Mouse (Mus musculus) embryo, embryonic 10.5 days (tissue): Measurements from ENCODE around the gene Tpm1.

Experiments used
- DNase-seq: peaks from one replicate; pipeline ENCODE4 v3.0.0-alpha.2; 2015; ENCODE audit warnings: low spot score

The Tpm1 gene

DNA sequence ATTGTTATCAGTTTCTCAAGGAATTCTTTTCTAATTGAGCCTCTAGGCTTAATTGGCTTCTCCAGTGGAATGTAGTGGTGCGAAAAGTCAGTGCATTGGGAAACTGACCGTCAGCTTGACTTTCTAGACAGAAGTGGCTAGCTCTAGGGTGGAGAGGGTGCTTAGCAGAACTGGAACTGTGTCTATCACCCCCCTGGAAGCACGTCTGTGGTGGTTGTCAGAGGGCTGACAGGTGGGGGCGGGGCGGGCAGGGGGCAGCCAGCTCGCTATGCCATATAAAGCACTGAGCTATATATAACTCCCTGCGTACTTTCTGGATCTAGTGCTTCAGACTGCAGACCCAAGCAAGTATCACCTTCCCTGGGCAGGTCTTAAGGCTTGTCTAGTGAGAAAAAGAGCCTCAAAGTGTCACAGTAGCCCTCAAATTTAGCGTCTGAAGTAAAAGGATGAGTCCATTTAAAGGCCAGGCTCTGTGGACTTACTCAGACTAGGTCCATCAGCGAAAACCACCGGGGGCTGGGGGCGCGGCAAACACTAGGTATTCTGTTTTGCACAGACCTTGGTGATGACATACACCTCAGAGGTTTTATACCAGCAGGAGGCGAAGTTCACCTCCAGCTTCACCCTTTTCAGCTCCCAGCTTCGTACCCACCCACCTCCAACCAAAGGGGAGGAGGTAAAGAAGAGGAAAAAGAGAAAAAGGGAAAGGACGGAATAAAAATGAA lies 2.2 kb downstream of the Tpm1 start:
- DNase-seq = peak; percentile 51

DNA sequence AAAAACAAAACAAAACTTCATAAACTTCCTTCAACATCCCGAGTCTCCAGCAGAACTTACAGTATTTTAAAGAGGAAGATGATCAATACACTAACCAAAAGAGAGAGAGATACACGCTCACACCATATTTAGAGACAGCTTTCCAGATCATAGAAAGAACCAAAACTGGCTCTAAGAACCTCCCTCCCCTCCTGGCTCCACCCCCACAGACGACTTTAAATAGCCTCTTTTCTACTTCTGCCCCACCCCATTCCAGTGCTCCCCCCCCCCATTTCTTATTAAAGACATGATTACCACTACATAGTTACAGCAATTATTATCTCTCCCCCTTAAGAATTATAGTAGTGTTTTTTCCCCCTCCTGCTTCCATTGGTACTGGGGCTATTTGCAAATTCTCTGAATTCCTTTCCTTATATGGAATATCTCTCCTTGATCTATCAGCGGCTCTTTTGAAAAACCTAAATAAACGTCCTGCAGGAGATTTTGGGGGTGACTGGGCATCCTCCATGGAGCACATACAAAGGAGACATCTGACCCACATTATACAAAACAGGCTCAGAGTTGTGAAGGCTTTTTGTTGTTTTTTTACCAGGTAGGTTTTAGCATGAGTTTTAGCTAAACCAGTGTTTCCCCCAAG lies 3.1 kb downstream of the Tpm1 start:
- peak; percentile 54 for DNase-seq

DNA sequence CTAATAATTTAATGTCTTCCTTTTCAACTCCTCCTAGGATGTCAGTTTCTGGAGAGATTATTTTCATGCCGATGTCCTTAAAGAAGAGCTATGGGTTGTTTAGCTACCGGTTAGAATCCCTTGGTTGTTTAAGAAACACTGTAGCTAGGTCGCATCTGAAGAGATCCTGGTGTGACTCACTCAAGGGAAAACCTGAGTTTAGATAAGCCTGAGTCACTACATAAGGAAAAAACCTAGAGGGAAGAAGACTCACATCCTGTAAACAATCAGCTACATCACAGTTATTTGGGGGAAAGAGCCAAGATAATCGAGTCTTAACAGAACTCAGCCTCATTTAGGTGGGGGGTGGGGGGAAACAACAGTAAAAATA lies 3.9 kb downstream of the Tpm1 start:
- DNase-seq = no peak

DNA sequence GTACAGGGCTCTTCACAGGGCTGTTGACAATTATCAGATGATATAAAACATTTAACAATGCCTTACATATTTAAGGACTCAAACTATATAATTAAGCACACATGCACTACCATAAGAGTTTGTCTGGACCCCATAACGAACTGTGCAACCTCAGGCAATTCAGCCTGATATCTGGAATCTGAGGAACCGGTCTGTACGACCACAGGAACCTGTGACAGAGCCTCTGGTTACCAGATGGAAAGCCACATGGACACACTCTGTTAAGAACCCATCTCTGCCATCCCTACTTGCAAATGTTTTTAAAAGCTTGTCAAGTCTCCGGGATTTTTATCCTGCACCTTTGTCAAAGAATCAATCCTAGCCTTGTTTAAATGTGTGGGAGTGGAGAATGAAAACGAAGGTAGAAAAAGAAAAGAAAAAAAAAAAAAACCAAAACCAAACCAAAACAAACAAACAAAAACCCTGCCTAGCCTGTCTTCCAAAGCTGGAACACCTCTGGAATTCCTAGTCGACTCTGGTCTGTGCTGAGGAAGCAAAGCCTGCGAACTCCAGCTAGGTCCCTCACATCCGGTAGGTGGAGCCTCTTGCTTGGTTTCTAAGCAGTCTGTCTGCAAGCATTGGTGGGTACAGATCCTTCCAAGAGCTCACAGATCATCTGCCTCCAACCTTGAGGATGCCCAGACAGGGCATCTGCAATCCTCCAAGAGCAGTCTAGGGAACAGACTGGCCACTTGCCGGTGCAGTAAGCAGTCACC lies 4.5 kb downstream of the Tpm1 start:
- peak; percentile 92 for DNase-seq

DNA sequence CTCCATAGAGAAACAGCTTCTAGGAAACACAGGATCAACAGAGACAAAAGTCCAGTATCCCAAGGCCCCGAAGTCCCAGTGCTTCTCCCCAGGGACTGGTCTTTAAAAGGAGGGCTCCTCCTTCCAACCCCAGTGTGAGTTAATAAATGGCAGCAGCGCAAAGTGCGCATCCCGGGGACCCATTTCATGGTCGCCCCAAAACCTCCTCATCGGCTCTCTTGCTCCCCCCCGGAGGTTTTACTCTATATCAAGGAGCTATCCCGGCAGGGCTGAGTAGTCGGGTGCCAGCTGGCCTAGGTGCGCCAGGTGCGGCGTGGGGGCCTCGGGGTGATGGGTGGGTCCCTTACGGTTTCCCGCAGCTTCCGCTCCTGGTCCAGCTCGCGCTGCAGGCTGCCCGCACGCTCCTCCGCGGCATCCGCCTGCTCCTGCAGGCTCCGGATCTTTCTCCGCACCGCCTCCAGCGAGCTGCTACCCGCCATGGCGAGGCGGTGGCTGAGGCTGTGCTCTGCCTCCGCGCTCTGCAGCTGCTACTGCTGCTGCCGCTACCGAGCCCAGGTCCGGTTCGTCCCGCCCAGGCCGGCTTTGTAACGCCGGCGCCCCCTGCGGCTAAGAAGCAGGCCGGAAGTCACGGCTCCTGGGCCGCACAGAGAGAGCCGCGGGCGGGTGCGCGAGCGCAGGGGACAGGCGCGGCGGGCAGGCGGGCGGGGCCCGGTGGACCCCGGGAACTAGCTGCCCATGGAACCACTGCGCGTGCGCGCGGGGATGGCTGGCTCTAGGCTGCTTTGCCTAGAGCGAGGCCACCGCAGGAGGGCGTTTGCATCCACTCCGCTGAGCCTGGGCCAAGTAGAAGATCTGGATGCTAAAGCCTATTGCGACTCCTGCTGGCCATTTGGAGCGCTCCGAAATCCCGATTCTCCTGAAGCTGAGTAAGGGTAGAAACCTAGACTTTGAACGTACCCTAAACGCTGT lies 5.7 kb downstream of the Tpm1 start:
- peak; percentile 100 for DNase-seq

DNA sequence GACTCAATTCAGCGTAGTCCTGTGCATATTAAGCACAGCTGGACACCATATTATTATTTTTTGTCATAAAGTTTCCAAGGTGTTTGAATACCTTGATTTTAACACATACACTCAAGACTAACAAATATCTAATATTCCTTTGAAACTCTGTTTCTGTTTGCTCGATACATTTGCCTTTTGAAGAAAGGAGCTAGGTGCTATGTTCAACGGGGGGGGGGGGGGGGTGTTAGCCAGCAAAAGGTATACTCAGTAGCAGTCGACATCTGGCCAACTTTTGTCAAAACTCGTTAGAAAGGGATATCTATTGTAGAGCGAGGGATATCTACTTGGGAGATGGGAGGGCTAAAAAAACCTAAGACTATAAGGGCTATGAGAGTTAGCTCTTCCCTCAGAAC lies 6.4 kb downstream of the Tpm1 start:
- DNase-seq = no peak

DNA sequence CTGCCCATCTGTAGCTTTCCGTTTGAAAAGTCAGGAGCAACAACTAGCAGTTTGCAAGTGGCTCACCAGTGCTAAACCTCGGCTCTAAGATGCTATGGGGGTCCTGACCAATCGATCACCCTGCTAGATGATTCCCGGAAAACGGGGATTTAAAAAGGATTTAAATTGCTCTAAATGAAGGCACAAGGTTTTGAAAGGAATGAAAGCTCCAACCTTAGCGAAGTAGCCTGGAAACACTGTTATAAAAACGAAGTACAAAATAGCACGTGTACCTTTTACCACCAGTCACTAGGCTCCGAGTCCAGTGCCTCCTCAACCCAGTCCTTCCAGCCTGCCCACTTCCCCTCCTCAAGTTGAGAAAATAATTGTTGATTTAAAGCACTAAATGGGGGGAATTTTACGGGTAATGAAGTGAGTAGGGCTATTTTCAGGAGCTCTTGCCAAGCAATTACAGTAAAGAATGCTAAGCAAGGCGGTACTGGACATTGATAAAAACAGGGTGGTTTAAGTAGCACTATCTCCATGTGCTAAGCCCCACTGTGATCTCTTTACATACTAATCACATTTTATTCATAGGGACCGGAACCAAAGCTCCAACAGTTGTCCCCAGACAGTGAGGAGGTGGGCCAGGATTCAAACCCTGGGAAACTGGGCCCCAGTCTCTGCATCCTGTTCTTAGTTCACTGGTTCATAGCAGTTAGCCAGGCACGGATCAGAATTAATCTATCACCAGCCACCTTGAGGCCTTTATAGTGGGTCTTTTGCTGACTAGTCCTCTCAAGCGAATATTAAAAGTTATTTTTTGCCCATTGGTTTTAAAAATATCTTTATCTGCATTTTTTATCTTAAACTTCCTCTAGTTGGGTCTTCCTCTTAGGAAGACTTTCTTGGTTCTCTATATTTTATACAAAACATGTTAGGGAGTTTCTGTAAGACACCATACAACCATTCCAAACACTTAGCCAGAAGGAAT lies 7.1 kb downstream of the Tpm1 start:
- DNase-seq = peak; percentile 33

DNA sequence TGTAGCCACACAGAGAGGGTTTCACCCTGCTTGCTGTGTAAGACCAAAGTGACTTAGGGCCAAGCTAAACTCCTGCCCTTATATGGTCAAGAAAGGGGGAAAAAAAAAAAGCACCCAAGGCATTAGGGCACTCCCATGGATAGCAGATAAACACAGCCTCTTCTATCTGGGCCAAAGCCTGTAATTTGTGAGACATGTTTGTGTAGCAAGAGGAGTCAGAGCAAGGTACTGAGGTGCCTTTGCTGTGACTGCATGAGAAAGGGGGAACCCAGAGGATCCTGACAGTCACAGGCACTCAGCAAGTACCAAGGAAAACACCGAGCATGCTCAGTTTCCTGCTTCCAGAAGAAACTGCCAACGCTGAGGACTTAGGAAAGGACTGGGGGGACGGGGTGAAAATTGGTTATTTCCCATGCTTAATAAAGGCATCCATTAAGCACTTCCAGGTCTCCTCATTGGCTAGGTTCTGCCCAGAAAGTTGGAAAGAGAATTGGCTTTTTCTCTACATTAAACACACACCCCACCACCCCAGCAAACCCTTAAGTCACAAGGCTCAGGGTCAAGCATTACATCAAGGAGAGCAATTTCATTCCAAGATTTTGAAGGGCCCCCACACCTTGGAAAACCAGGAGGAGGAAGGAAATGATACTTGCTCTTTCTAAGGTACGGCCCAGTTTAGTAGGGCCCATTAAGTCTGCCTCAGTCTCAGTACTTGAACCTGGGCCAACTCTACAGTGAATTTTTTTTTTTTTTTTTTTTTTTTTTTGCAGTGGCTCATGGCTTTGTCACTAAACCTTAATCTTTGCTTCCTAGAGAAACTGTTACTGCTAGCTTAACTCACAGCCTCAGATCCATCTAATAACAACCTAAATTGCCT lies 8.0 kb downstream of the Tpm1 start:
- peak; percentile 50 for DNase-seq

DNA sequence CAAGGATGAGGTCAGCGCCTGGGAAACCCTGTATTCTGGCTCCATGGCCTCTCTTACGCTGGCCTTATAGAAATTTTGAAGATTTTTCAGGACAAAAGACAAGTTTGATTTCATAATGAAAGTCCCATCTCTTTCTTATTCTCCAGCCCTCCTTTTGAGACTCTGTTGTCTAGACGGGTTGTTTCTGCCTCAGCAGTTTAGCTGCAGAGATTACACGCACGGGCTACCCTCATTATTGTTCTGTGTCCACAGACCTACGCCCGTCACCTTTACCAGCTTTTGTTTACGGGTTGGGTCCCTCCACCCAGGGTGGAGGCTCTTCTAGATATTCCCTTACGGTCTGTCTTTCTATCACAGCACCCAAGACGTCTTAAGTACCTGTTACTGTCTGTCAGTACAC lies 9.3 kb downstream of the Tpm1 start:
- DNase-seq = peak; percentile 22

DNA sequence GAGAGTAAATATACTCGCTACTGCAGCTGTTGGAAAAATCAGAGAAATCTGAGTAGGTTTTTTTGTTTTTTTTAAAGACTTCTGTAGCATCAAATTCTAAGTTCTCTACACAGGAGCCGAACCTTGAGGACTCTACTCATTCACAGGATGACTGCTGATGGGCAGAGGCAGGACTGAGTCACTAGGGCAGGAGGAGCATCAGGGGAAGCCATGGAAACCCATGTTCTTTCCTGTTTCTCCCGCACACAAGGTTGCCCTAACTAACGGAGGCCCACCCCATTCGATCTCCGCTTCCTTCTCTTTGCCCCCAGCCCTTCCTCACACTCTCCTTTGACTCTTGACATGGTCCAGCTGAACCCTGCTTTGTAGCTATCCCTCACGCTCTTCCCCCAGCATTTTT lies 10.5 kb downstream of the Tpm1 start:
- DNase-seq = no peak

DNA sequence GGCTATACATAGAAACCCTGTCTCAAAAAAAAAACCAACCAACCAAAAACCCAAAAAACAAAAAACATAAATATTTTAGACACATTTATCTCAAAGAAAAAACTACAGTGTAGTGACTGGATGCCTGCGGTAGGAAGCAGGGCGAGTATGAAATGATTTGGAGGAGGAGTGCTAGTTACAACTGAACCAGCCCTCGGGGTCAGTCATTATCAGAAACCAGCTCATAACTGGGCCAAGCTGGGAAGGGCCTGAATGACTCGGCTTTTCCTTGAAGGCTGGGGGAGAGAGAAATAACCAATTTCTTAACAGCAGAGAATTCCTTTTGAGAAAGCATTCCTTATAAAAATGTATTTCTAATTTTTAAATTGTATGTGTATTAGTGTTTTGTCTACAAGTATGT lies 11.5 kb downstream of the Tpm1 start:
- DNase-seq = no peak

DNA sequence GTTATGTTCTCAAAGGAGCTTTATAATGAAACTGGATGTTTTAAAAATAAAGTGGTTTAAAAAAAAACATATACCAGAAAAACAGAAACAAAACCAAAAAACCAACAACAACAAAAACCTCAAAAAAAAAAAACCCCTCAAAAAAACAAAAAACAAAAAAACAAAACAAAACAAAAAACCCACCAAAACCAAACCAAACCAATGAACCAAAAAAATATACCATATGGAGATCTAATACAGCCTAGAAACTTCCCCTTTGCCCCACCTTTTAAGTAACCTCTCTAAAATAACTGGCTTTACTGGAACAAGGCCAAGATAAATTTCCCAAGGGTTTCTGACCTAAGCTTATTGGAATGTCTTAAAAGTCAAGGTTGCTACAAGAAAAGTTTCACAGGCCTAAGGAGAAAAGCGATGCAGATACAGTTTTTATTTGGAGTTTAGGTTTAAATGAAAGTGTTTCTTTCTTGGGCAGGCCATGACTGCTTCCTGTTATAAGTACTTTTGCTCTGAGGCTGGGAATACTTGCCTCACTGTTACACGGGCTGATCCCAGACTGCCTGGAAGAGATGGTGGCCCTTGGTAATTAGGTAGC lies 12.6 kb downstream of the Tpm1 start:
- DNase-seq = no peak

DNA sequence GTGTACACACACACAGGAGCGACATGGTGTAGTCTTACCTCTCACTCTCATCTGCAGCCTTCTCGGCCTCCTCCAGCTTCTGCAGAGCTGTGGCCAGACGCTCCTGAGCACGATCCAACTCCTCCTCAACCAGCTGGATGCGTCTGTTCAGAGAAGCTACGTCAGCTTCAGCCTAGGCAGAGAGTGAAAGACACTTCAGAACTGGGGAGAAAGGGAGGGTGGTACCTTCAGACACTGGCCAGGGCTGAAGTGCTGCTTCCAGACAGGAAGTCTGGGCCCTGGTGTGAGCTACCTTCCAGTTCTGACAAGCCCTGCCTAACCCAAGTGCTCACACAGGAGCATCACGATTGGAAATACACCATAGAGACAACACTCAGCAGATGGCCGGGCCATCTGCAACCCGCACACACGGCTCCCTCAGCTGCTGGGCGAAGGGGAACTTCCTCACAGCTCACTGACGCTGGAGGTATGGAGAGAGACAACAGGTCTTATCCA lies 13.2 kb downstream of the Tpm1 start:
- DNase-seq = no peak

DNA sequence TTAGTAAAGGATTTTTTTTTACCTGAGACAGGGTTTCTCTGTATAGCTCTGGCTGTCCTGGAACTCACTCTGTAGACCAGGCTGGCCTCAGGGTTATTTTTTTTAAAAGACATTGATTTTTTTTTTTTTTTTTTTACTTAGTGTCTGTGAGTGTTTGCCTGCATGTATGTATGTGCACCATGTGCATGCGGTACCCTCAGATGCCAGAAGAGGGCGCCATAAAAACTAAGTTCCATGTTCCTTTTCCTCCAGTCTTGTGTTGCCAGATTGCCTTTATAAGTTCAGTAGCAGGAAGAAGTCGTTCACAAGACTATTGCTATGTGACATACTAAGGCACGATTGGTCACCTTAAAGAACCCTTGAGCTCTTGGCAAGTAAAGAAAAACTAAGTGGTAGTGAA lies 14.5 kb downstream of the Tpm1 start:
- DNase-seq = no peak

DNA sequence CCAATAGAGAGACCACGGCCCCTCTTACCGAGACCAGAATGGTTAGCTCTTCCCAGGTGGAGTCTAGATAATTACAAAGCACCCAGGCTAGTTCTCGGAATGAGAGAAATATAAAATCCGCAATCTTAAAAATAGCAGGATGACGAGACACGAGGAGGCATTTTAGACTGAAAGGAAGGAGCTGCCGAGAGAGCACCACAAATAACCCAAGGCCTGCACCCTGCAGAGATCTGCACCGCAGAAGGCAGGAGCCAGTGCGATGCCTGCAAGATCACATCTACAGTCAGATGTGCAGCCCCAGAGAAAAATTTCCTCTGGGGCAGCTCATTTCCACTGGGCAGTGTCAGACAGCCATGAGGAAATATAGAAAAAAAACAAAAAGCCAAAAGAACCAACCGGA lies 16.2 kb downstream of the Tpm1 start:
- DNase-seq = no peak

DNA sequence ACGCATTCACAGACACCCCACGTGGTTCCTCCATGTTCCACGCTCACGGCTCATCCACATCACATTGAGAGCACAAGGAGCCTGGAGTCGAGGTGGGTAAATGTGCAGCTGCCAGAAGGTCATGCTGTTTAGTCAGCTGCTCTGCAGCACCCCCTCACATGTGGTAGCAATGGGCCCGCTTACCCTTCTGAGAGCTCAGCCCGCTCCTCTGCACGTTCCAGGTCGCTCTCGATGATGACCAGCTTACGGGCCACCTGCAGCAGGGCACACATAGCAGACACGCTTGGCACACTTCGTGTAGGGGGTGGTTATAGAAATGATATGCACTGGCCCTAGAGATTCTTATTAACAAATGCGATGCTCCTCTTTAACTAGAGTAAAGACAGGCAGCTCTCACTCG lies 16.6 kb downstream of the Tpm1 start:
- no peak for DNase-seq

DNA sequence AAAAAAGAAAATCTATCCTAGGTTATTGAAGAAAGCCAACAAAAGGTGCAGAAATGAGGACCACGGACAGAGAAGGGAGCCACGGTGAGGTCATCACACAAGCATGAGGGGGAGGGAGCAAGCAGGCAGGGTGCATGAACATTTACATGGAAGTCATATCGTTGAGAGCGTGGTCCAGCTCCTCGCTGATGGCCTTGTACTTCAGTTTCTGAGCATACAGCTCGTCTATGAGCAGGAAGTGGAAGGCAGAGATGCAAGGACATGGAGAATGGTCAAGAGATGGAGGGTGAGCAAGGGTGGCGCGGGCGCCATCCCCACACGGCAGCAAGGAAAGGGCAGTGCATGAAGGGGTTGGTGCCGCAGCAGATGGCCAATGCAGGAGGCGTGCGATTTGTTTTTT lies 19.7 kb downstream of the Tpm1 start:
- DNase-seq = no peak

DNA sequence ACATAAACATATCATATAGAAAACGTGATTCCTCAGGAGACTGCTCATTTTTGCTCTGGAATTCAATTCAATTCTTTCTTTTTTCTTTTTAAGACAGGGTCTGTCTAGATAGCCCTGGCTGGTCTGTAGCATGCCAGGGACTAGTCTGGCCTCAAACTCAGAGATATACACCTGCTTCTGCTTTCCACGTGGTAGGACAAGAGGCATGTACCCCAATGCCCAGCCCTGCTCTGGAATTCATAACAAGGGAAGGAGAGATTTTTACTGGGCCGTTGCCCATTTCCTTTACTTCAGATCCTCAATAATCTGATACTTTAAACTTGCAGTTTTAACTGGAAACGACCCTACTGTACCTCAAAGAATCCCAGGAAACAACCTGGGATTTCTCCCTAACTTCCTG lies 20.3 kb downstream of the Tpm1 start:
- DNase-seq = no peak

DNA sequence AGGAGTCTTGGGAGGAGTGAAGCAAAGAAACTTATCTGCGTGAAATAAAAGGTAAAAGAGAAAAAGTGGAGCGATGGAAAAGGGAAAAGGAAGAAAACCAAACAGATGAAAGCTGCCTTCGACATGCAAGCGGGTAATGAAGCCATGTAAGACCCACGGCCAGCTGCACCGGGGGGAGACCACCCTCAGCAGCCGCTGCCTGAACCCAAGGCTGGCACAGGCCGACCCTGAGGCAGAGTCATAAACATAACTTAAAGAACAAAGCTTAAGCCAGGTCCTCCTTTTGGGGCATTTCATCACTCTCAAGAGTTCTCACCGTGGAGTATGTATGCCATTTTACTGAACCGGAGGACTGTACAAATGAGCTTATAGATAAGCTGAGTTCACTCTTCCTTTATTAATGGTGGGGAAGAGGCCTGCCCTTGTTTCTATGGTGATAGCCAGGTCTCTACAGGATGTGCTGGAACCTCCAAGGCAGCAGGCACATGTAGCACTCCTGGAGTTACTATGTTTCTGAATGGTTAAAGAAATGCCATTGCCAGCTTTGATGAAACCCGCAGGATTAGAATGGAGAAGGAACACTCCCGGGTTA lies 21.0 kb downstream of the Tpm1 start:
- DNase-seq = no peak
